Mouse (Mus musculus): ENCODE data around the gene Spaar. TPM values are rescaled to one million over a fixed set of nuclear protein-coding genes. Genes with fewer than 3 reads are reported as not detected.

The Spaar gene
- polyA plus RNA-seq, 1 experiment from 2014 or later: 0.04 TPM

DNA sequence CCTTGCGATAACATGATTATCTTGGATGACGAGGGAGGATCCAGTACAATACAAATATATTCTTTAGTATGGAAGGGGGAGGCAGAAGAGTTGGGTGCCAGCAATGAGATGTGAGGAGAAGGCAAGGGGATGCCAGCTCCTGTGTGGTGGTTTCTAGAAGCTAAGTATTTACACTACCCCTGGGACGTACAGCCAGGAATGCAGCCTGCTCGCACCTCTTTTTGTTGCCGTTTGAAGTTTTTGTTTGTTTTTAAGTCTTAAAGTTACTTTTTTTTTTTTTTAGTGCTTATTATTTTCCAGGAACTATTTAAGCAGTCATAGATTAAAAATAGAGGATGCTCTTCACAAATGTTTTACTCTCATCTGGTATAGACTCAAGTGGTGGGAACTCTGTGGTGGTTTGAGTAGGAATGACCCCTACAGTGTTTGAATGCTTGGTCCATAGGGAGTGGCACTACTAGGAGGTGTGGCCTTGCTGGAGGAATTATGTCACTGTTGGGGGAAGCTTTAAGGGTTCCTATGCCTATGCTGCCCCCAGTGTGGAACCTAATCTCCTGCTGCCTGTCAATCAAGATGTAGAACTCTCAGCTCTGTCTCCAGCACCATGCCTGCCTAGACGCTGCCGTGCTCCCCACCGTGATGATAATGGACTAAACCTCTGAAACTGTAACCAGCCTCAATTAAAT, 9.3 kb downstream of the Spaar start:
- 57% methylated on average over 8 of the region's 8 CpGs for WGBS (ENCODE audit: insufficient replicate concordance)
- H3K4me3 ChIP-seq (ENCODE audit: low read depth, low read length): no peak overlapping the region
- no peak for ATAC-seq (ENCODE audit: low read depth)
- no peaks in the 10 kb centered on the region for H3K36me3 ChIP-seq (ENCODE audit: control insufficient read depth, insufficient read depth)
- no peaks in the 10 kb centered on the region for H3K9me3 ChIP-seq (replicated peaks; ENCODE audit: control insufficient read depth, low read length)
- no peaks in the 10 kb centered on the region for H3K27me3 ChIP-seq (ENCODE audit: control insufficient read depth, insufficient read depth, low read depth, low read length)
- no peak overlapping the region for H3K4me2 ChIP-seq (ENCODE audit: low read depth, low read length)
- H3K27ac ChIP-seq (ENCODE audit: low read length): no peak overlapping the region
- H3K9ac ChIP-seq (ENCODE audit: low read depth, low read length): no peak overlapping the region
- H3K4me1 ChIP-seq (ENCODE audit: control insufficient read depth, low read depth, low read length): no peaks in the 10 kb centered on the region

DNA sequence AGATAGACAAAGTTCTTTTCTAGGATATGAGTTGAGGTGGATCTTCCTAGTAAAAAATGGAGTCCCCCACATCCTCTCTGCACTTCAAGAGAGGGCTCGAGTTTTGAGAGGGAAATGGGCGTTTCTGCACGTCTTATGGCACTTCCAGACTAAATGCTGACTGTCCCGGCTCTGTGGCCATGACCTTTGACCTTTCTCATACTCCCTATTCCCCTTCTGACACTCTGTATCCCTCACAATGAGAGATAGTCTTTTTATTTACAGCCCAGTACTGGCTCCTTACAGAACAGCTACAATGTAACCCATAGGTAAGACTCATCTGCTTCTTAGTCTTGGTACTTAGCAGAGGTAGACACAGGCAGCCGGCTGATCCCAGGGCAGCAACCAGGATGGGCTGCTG, 11.7 kb downstream of the Spaar start:
- WGBS (ENCODE audit: insufficient replicate concordance): 43% methylated on average over 5 of the region's 5 CpGs
- H3K27me3 ChIP-seq (ENCODE audit: control insufficient read depth, insufficient read depth, low read depth, low read length): no peaks in the 10 kb centered on the region
- H3K9me3 ChIP-seq (replicated peaks; ENCODE audit: control insufficient read depth, low read length): no peaks in the 10 kb centered on the region
- no peak for ATAC-seq (ENCODE audit: low read depth)
- H3K4me3 ChIP-seq (ENCODE audit: low read depth, low read length): no peak overlapping the region
- no peak overlapping the region for H3K9ac ChIP-seq (ENCODE audit: low read depth, low read length)
- H3K4me1 ChIP-seq (ENCODE audit: control insufficient read depth, low read depth, low read length): no peaks in the 10 kb centered on the region
- no peak overlapping the region for H3K4me2 ChIP-seq (ENCODE audit: low read depth, low read length)
- H3K36me3 ChIP-seq (ENCODE audit: control insufficient read depth, insufficient read depth): no peaks in the 10 kb centered on the region
- no peak overlapping the region for H3K27ac ChIP-seq (ENCODE audit: low read length)

DNA sequence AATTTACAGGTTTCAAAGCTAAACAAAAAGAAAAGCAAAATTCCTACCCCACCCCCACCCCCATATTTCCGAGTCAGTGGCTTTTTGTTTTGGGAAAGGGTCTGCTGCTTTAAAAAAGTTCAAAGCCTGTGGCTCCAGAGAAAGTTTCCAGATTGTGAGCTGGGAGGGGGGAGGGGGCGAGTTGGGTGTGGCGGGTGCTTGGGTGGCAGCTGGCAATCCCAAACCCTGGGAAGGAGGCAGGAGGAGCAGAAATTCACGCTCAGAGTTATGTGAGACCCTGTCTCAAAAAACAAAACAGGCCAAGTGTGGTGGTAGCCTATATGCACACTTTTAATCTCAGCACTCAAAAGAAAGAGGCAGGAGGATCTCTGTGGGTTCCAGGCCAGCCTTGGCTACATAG, 12.8 kb downstream of the Spaar start:
- H3K4me2 ChIP-seq (ENCODE audit: low read depth, low read length): no peak overlapping the region
- 41% methylated on average over 4 of the region's 4 CpGs for WGBS (ENCODE audit: insufficient replicate concordance)
- no peak for ATAC-seq (ENCODE audit: low read depth)

DNA sequence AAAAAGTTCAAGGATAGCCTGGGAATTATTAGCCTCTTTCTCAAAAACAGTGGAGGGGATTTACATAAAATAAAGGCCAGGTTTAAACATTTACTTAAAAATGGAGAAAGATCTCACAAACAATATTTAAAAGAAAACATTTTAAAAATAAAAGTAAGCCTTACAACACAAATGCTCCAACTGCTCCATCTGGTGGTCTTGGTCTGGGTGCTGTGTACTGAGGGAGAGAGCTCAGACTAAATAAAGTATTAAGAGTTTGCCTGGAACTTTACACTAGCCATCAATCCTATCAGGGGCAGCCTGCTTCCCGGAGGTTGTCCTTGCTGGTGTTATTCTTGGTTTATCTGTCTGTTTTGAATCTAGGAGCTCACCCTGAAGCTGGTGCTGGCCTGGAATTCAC, 13.3 kb downstream of the Spaar start:
- Histone ChIP-seq H3K27ac (ENCODE audit: low read length) (no peak overlapping the region), H3K27me3 (ENCODE audit: control insufficient read depth, insufficient read depth, low read depth, low read length) (no peaks in the 10 kb centered on the region), H3K9ac (ENCODE audit: low read depth, low read length) (no peak overlapping the region), H3K4me3 (ENCODE audit: low read depth, low read length) (no peak overlapping the region), H3K9me3 (replicated peaks; ENCODE audit: control insufficient read depth, low read length) (no peaks in the 10 kb centered on the region), H3K4me1 (ENCODE audit: control insufficient read depth, low read depth, low read length) (no peaks in the 10 kb centered on the region), H3K4me2 (ENCODE audit: low read depth, low read length) (no peak overlapping the region), H3K36me3 (ENCODE audit: control insufficient read depth, insufficient read depth) (no peaks in the 10 kb centered on the region)
- WGBS (ENCODE audit: insufficient replicate concordance): 33% methylated on average over 1 of the region's 1 CpGs
- ATAC-seq (ENCODE audit: low read depth): no peak

More for the DNA sequence above, 12.8 kb downstream of the Spaar start:
- no peak overlapping the region for H3K9ac ChIP-seq (ENCODE audit: low read depth, low read length)
- H3K4me3 ChIP-seq (ENCODE audit: low read depth, low read length): no peak overlapping the region
- no peaks in the 10 kb centered on the region for H3K36me3 ChIP-seq (ENCODE audit: control insufficient read depth, insufficient read depth)
- no peak overlapping the region for H3K27ac ChIP-seq (ENCODE audit: low read length)
- H3K27me3 ChIP-seq (ENCODE audit: control insufficient read depth, insufficient read depth, low read depth, low read length): no peaks in the 10 kb centered on the region
- H3K4me1 ChIP-seq (ENCODE audit: control insufficient read depth, low read depth, low read length): no peaks in the 10 kb centered on the region
- no peaks in the 10 kb centered on the region for H3K9me3 ChIP-seq (replicated peaks; ENCODE audit: control insufficient read depth, low read length)

DNA sequence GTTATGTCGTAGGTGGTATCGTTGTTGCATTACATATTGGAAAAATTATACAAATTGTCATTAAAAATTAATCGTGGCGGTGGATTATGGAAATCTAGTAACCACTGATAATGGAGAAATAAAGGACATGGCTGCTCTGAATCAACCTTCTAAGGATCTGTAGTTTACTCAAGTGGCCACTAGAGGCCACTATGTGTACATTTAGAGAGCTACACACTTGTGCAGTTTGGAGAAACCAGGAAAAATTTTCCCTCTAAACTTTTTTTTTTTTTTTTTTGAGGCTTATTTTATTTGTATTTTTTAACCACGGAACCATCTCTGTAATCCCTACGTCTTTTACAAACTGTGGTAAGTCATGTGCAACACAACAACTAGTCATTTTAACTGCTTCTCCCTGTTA, 15.4 kb downstream of the Spaar start:
- H3K27me3 ChIP-seq (ENCODE audit: control insufficient read depth, insufficient read depth, low read depth, low read length): no peaks in the 10 kb centered on the region
- no peak overlapping the region for H3K4me3 ChIP-seq (ENCODE audit: low read depth, low read length)
- H3K27ac ChIP-seq (ENCODE audit: low read length): no peak overlapping the region
- no peaks in the 10 kb centered on the region for H3K36me3 ChIP-seq (ENCODE audit: control insufficient read depth, insufficient read depth)
- no peak for ATAC-seq (ENCODE audit: low read depth)
- H3K4me1 ChIP-seq (ENCODE audit: control insufficient read depth, low read depth, low read length): no peaks in the 10 kb centered on the region
- H3K4me2 ChIP-seq (ENCODE audit: low read depth, low read length): no peak overlapping the region
- no peak overlapping the region for H3K9ac ChIP-seq (ENCODE audit: low read depth, low read length)
- WGBS (ENCODE audit: insufficient replicate concordance): 9% methylated on average over 6 of the region's 6 CpGs
- peaks cover 3% of the 10 kb centered on the region; the same call in 1 of the 2 replicates for H3K9me3 ChIP-seq (replicated peaks; ENCODE audit: control insufficient read depth, low read length)

DNA sequence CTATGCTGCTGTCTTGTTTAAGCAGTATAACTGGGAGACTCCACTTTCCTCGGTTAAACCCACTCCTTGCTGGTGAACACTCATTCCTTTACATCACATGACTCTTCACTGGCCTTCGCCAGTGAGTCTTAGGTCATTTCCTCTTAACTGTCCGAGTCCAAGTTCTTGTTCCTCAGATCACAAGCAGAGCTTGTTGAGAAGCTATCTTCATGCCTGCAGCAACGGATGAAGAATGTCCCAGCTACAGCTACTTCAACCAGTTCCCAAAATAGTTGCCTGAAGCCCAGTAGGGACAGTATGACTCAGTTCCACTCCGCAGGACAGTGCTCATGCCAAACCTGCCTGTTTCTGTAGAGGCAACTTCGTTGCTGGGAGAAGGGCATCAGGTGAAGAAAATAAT, 27.4 kb downstream of the Spaar start:
- Histone ChIP-seq H3K9ac (ENCODE audit: low read depth, low read length) (no peak overlapping the region), H3K4me2 (ENCODE audit: low read depth, low read length) (no peak overlapping the region), H3K4me1 (ENCODE audit: control insufficient read depth, low read depth, low read length) (no peaks in the 10 kb centered on the region), H3K9me3 (replicated peaks; ENCODE audit: control insufficient read depth, low read length) (no peaks in the 10 kb centered on the region), H3K27me3 (ENCODE audit: control insufficient read depth, insufficient read depth, low read depth, low read length) (no peaks in the 10 kb centered on the region), H3K27ac (ENCODE audit: low read length) (no peak overlapping the region), H3K4me3 (ENCODE audit: low read depth, low read length) (no peak overlapping the region), H3K36me3 (ENCODE audit: control insufficient read depth, insufficient read depth) (no peaks in the 10 kb centered on the region)
- WGBS (ENCODE audit: insufficient replicate concordance): 28% methylated on average over 6 of the region's 6 CpGs
- ATAC-seq (ENCODE audit: low read depth): no peak

DNA sequence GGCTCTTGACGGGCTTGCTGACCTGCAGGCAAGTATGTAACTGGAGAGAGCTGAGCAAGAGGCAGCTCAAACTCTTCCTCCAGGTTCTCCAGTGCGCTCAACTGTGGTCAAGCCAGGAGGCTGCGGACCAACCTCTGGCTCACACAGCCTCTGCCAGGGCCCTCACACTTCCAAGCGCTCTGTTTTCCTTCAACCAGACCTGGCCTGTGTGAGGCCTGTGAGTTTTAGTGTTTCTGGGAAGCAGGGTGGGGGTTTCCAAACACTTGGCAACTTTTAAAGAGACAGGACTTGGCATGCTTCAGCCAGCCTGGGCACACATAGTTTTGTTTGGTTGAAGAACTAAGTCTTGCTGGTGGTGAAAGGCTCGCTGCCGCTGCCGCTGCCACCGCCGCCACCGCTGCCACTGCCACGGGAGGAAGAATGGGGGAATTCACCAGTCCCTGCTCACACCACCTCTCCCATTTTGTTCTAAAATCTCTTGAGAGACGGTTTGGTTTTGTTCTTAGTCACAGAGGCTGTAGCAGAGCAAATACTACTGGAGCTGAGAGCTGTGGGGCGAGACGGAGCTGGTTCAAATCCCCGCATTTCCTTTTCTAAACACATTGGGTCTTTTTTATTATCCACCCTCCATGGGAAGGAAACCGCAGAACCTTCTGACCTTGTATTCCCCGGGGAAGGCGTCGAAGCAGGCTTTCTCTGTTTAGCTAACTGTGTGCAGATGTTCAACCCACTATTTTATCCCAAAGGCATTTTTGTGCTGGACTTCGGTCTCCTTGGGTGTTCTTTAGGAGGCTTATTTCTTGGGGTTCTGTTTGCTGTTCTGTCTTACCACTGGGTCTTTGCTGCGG, 30.0 kb downstream of the Spaar start:
- WGBS (ENCODE audit: insufficient replicate concordance): 70% methylated on average over 21 of the region's 21 CpGs
- Histone ChIP-seq H3K27ac (ENCODE audit: low read length) (no peak overlapping the region), H3K36me3 (ENCODE audit: control insufficient read depth, insufficient read depth) (no peaks in the 10 kb centered on the region), H3K4me2 (ENCODE audit: low read depth, low read length) (no peak overlapping the region), H3K4me1 (ENCODE audit: control insufficient read depth, low read depth, low read length) (no peaks in the 10 kb centered on the region), H3K9me3 (replicated peaks; ENCODE audit: control insufficient read depth, low read length) (no peaks in the 10 kb centered on the region), H3K4me3 (ENCODE audit: low read depth, low read length) (no peak overlapping the region), H3K9ac (ENCODE audit: low read depth, low read length) (no peak overlapping the region), H3K27me3 (ENCODE audit: control insufficient read depth, insufficient read depth, low read depth, low read length) (no peaks in the 10 kb centered on the region)
- ATAC-seq (ENCODE audit: low read depth): no peak

DNA sequence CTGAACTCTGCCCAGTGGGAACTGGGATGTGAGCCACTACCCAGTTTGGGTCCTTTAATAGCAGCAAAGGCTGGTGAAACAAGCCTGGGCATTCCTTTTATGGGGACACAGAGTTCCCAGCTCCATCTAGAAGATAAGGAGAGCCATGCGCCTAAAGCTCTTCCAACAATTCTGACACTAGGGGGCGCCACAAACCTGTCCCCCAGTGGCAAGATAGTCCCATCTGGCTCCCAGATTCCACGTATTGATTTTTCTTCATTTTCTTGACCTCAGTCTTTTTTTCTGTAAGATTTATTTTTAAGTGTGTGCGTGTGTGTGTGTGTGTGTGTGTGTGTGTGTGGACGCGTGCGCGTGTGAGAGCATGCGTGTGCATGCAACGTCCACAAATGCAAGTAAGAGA, 30.6 kb downstream of the Spaar start:
- Histone ChIP-seq H3K27me3 (ENCODE audit: control insufficient read depth, insufficient read depth, low read depth, low read length) (no peaks in the 10 kb centered on the region), H3K4me1 (ENCODE audit: control insufficient read depth, low read depth, low read length) (no peaks in the 10 kb centered on the region), H3K9me3 (replicated peaks; ENCODE audit: control insufficient read depth, low read length) (no peaks in the 10 kb centered on the region), H3K9ac (ENCODE audit: low read depth, low read length) (no peak overlapping the region), H3K4me3 (ENCODE audit: low read depth, low read length) (no peak overlapping the region), H3K27ac (ENCODE audit: low read length) (no peak overlapping the region), H3K36me3 (ENCODE audit: control insufficient read depth, insufficient read depth) (no peaks in the 10 kb centered on the region), H3K4me2 (ENCODE audit: low read depth, low read length) (no peak overlapping the region)
- WGBS (ENCODE audit: insufficient replicate concordance): 65% methylated on average over 10 of the region's 10 CpGs
- ATAC-seq (ENCODE audit: low read depth): no peak

DNA sequence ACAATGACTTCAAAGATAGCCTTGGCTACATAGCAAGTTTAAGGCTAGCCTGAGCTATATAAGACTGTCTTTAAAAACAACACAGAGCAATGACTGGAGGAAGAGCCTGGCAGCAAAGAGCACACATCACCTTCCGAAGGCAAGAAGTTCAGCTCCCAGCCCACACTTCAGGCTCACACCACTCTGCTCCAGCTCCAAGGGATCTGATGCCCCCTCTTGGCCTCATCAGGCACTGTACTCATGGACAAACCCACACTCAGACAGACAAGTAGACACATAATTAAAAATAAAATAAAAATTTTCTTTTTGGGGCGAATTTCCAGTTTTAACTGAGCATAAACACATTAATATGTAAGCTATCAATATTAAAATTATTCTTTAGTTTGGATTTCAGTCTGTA, 31.5 kb downstream of the Spaar start:
- Histone ChIP-seq H3K27me3 (ENCODE audit: control insufficient read depth, insufficient read depth, low read depth, low read length) (no peaks in the 10 kb centered on the region), H3K27ac (ENCODE audit: low read length) (no peak overlapping the region), H3K4me3 (ENCODE audit: low read depth, low read length) (no peak overlapping the region), H3K4me2 (ENCODE audit: low read depth, low read length) (no peak overlapping the region), H3K9me3 (replicated peaks; ENCODE audit: control insufficient read depth, low read length) (no peaks in the 10 kb centered on the region), H3K9ac (ENCODE audit: low read depth, low read length) (no peak overlapping the region), H3K4me1 (ENCODE audit: control insufficient read depth, low read depth, low read length) (no peaks in the 10 kb centered on the region), H3K36me3 (ENCODE audit: control insufficient read depth, insufficient read depth) (no peaks in the 10 kb centered on the region)
- no peak for ATAC-seq (ENCODE audit: low read depth)
- WGBS (ENCODE audit: insufficient replicate concordance): 44% methylated on average over 2 of the region's 2 CpGs

All from liver, embryonic 16.5 days (tissue).